Mouse (Mus musculus) forebrain, embryonic 14.5 days (tissue): ENCODE measurements around the gene Bloc1s3. TPM values are rescaled to one million over a fixed set of nuclear protein-coding genes. Genes with fewer than 3 reads are reported as not detected.
"Not testable (repeated sequence)": the region's sequence is repeated elsewhere in the genome, so short reads cannot be mapped to it uniquely, and the experiment has no call there.

ENCODE experiments used
- ATAC-seq: fragments of 200-750 bp; cut with Nextera tagmentation; 2 replicates; pipeline ENCODE4 v1.8.0; 2017; ENCODE audit warnings: mild to moderate bottlenecking, moderate library complexity
- DNase-seq: peaks from one replicate; pipeline ENCODE4 v3.0.0-alpha.2; 2015; ENCODE audit warnings: low spot score
- H3K27ac ChIP-seq: fragments of 300-500 bp; sonication (generic); 2 replicates; pipeline ENCODE4 v1.5.1; 2014; ENCODE audit warnings: low read depth, mild to moderate bottlenecking, control low read depth, low read length, moderate library complexity
- H3K27me3 ChIP-seq: fragments of 300-500 bp; sonication (generic); replicated peaks from 2 replicates; pipeline ENCODE4 v1.6.1; 2014; ENCODE audit warnings: low read length, control low read depth, mixed read lengths; ENCODE audit not compliant: control insufficient read depth, insufficient read depth
- H3K36me3 ChIP-seq: fragments of 300-500 bp; sonication (generic); 2 replicates; pipeline ENCODE4 v1.6.1; 2014; ENCODE audit warnings: low read length, control low read depth; ENCODE audit not compliant: control insufficient read depth, insufficient read depth
- H3K4me1 ChIP-seq: fragments of 300-500 bp; sonication (generic); 2 replicates; pipeline ENCODE4 v1.6.1; 2014; ENCODE audit warnings: antibody characterized with exemption, low read length, control low read depth; ENCODE audit not compliant: control insufficient read depth, insufficient read depth
- H3K4me2 ChIP-seq: fragments of 300-500 bp; sonication (generic); 2 replicates; pipeline ENCODE4 v1.6.1; 2014; ENCODE audit warnings: mild to moderate bottlenecking, control low read depth, low read length
- H3K4me3 ChIP-seq: fragments of 300-500 bp; sonication (generic); 2 replicates; pipeline ENCODE4 v1.5.1; 2014; ENCODE audit warnings: low read depth, low read length, control low read depth
- H3K9ac ChIP-seq: fragments of 300-500 bp; sonication (generic); 2 replicates; pipeline ENCODE4 v1.6.1; 2014; ENCODE audit warnings: mild to moderate bottlenecking, low read length, control low read depth, moderate library complexity
- H3K9me3 ChIP-seq: fragments of 300-500 bp; sonication (generic); replicated peaks from 2 replicates; pipeline ENCODE4 v1.6.1; 2016; ENCODE audit warnings: low read length, control low read depth, mixed read lengths; ENCODE audit not compliant: control insufficient read depth
- WGBS: fragments of 180-500 bp; shearing (Covaris S2); extraction: QIAGEN DNeasy Blood & Tissue Kit; methylation state at CpG from one replicate; pipeline ENCODE4 v1.1.7; 2014; 5-methylcytosine and 5-hydroxymethylcytosine counted together
- polyA plus RNA-seq: library from polyadenylated mRNA; unstranded; fragments of >200 nt; fragmentation: Nextera tagmentation; extraction: Ambion mirVana; gene quantifications from 2 replicates; pipeline ENCODE4 v1.2.1, GENCODE M21; 2014

The Bloc1s3 gene
- polyA plus RNA-seq, 1 experiment from 2014 or later: 2.3 TPM

GRCm38 (mm10) chr7:19523757-19524419, 15.7 kb upstream of the Bloc1s3 start:
- WGBS: 2% methylated on average over 64 of the region's 64 CpGs
- DNase-seq (peak; percentile 77), ATAC-seq (peak; percentile 82)
- peaks cover 9% of the 10 kb centered on the region for H3K4me1 ChIP-seq
- H3K27me3 ChIP-seq: peaks cover 63% of the 10 kb centered on the region
- H3K4me3 ChIP-seq: peak overlapping the region; percentile 35
- peak overlapping the region; percentile 75 for H3K4me2 ChIP-seq
- H3K9me3 ChIP-seq: no peaks in the 10 kb centered on the region
- H3K9ac ChIP-seq: peak overlapping the region; percentile 54
- peaks cover 3% of the 10 kb centered on the region for H3K36me3 ChIP-seq
- H3K27ac ChIP-seq: no peak overlapping the region

DNA sequence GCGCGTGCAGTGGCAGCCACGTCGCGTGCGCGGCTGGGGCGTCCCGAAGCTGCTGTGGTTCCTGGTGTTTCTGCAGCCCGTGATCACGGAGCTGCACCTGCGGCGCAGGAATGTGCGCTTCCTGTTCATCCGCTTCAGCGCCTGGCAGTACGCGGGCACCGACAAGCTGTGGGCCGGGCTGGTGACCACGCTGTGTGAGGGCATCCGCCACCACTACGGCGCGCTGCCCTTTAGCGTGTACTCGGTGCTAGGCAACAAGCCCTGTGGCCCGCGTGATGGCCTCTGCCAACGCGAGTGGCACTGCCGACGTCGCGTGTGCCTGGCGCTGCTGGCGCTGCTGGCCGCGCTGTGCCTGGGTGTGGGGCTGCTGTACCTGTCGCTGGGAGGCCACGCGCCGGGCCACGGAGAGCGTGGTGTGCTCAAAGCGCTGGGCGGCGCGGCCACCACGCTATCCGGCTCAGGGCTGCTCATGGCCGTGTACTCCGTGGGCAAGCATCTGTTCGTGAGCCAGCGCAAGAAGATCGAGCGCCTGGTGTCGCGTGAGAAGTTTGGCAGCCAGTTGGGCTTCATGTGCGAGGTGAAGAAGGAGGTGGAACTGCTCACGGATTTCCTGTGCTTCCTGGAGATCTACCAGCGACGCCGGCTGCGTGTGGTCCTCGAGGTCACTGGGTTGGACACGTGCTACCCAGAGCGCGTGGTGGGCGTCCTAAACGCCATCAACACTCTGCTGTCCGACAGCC, 15.0 kb upstream of the Bloc1s3 start:
- H3K4me1 ChIP-seq: peaks cover 9% of the 10 kb centered on the region
- peak overlapping the region; percentile 54 for H3K9ac ChIP-seq
- WGBS: 18% methylated on average over 72 of the region's 72 CpGs
- DNase-seq (peak; percentile 32), ATAC-seq (0 out of 2 replicates have a peak, but pooled peaks have one; percentile 18)
- H3K4me2 ChIP-seq: peak overlapping the region; percentile 75
- H3K27me3 ChIP-seq: peaks cover 70% of the 10 kb centered on the region
- no peaks in the 10 kb centered on the region for H3K36me3 ChIP-seq
- H3K4me3 ChIP-seq: peak overlapping the region; percentile 35
- no peaks in the 10 kb centered on the region for H3K9me3 ChIP-seq
- H3K27ac ChIP-seq: no peak overlapping the region

GRCm38 (mm10) chr7:19520032-19520431, 11.9 kb upstream of the Bloc1s3 start:
- peak overlapping the region; percentile 31; the same call in 1 of the 2 replicates for H3K4me2 ChIP-seq
- H3K27me3 ChIP-seq: peaks cover 74% of the 10 kb centered on the region
- no peak overlapping the region for H3K27ac ChIP-seq
- WGBS: 3% methylated on average over 23 of the region's 23 CpGs
- H3K36me3 ChIP-seq: no peaks in the 10 kb centered on the region
- ATAC-seq: no peak
- no peaks in the 10 kb centered on the region for H3K9me3 ChIP-seq
- H3K4me1 ChIP-seq: peaks cover 11% of the 10 kb centered on the region
- H3K4me3 ChIP-seq: no peak overlapping the region
- peak overlapping the region; percentile 29; the same call in 1 of the 2 replicates for H3K9ac ChIP-seq
- no peak for DNase-seq

DNA sequence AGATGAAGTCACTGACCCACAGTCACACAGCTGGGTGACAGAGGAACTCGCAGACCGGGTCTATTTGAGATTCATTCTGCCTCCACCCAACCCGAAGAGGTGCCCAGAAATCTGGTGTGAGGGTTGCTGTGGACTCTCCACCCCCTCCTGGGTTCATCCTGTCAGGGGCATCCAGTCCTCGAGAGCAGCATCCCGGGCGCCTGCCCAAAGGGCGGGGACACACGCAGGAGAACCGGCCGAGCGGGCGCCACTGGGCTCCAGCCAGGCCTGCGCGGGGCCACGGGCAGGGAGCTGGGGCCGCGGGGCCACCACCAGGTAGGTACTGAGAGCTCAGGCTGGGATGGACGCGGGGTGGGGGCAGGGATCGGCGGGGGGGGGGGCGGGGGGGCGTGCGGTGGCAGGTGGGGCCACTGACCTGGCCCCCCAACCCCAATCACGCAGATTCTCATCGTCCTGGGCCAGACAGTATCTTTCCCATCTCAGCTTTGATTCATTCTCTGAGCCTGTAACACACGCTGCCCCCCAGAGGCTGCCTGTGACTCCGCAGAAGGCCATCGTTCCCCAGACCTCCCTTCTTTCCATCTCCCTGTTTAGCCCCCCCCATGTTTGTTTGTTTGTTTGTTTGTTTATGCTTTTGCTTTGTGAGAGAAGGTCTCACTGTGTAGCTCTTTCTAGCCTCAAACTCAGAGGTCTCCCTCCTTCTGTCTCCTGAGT, 9.6 kb upstream of the Bloc1s3 start, which contains the start of gene Nkpd1:
TSS of gene Nkpd1 (plus strand) at position 187 of the 714 bp plus-strand sequence.
- Histone ChIP-seq H3K36me3 (no peaks in the 10 kb centered on the region), H3K9me3 (no peaks in the 10 kb centered on the region), H3K4me1 (peaks cover 3% of the 10 kb centered on the region; the same call in 1 of the 2 replicates), H3K4me3 (no peak within 1 kb of the TSS), H3K4me2 (peak within 1 kb of the TSS; percentile 45), H3K9ac (peak within 1 kb of the TSS; percentile 51), H3K27me3 (peaks cover 53% of the 10 kb centered on the region), H3K27ac (no peak within 1 kb of the TSS)
- DNase-seq (peak; percentile 53), ATAC-seq (peak; percentile 24; the same call in 1 of the 2 replicates)
- WGBS: 7% methylated on average over 13 of the region's 29 CpGs

DNA sequence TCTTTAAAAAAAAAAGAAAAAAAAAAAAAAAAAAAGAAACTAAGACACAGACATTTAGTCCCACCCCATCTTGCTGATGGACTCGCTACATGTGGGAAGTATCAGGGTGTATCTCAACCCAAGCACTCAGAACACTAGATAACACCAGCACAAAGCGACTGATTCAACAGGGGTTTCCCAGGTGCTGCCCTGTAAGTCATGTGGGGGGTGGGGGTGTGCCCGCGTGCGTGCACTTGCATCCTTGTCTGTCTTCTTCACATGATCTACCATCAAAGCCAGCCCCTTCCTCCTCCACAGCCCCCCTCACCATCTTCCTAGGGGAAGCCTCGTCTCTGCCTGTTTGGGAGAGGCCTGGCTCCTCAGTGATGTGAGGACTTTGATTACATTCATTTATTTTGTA, 4.2 kb upstream of the Bloc1s3 start:
- 82% methylated on average over 6 of the region's 6 CpGs for WGBS
- DNase-seq: no peak
- ATAC-seq: no peak

DNA sequence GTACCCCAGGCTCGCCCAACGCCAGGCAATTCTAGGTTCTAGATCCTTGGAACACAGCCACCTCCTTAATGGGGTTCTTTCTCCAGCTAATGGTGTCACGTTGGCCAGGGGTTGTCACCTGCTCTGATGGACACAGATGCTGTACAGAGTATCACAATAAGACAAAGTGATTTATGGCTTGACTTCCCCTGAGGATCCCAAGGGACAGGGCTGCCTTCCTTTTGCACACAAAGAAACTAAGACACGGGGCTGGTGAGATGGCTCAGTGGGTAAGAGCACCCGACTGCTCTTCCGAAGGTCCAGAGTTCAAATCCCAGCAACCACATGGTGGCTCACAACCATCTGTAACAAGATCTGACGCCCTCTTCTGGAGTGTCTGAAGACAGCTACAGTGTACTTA, 3.8 kb upstream of the Bloc1s3 start:
- not testable (repeated sequence) for DNase-seq, ATAC-seq, H3K27me3 ChIP-seq, H3K27ac ChIP-seq, H3K4me1 ChIP-seq, H3K4me3 ChIP-seq, H3K36me3 ChIP-seq, H3K9ac ChIP-seq, H3K4me2 ChIP-seq, H3K9me3 ChIP-seq
- WGBS: 93% methylated on average over 6 of the region's 7 CpGs

More for the DNA sequence above, 4.2 kb upstream of the Bloc1s3 start:
- no peak overlapping the region for H3K27ac ChIP-seq
- no peak overlapping the region for H3K9ac ChIP-seq
- H3K4me3 ChIP-seq: no peak overlapping the region
- peaks cover 5% of the 10 kb centered on the region for H3K4me1 ChIP-seq
- no peaks in the 10 kb centered on the region for H3K9me3 ChIP-seq
- H3K36me3 ChIP-seq: no peaks in the 10 kb centered on the region
- peaks cover 5% of the 10 kb centered on the region; the same call in 1 of the 2 replicates for H3K27me3 ChIP-seq
- no peak overlapping the region for H3K4me2 ChIP-seq

DNA sequence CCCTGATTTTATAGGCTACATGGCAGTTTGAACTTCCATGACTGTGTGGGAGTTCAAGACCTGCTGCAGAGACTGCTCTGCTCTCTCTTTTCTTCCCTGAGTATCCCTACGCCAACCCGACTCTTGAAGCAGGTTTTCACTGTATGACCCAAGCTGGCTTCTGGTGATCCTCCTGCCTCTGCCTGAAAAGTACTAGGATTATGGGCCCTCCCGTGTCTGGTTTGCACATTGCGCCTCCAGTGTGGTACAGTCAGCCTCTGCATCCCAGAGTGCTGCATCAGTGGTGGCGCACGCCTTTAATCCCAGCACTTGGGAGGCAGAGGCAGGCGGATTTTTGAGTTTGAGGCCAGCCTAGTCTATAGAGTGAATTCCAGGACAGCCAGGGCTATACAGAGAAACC, 1.6 kb upstream of the Bloc1s3 start:
- DNase-seq: no peak
- ATAC-seq: no peak
- Histone ChIP-seq H3K9ac (peak overlapping the region; percentile 84; the same call in 1 of the 2 replicates), H3K36me3 (no peaks in the 10 kb centered on the region), H3K4me2 (peak overlapping the region; percentile 93), H3K4me1 (peaks cover 10% of the 10 kb centered on the region), H3K4me3 (no peak overlapping the region), H3K27ac (no peak overlapping the region), H3K9me3 (no peaks in the 10 kb centered on the region), H3K27me3 (no peaks in the 10 kb centered on the region)
- 92% methylated on average over 7 of the region's 7 CpGs for WGBS

- Histone ChIP-seq H3K9me3 (no peaks in the 10 kb centered on the region), H3K4me2 (peak overlapping the region; percentile 93), H3K27me3 (no peaks in the 10 kb centered on the region), H3K27ac (peak overlapping the region; percentile 81), H3K36me3 (no peaks in the 10 kb centered on the region), H3K9ac (peak overlapping the region; percentile 84), H3K4me1 (peaks cover 10% of the 10 kb centered on the region), H3K4me3 (peak overlapping the region; percentile 83)
- ATAC-seq: peak; percentile 10; the same call in 1 of the 2 replicates
- DNase-seq: peak; percentile 17
- WGBS: 11% methylated on average over 15 of the region's 15 CpGs
These were observed 879 bp upstream of the Bloc1s3 start for GRCm38 (mm10) chr7:19508924-19509568.
